21 mouse cellular contexts compared by ENCODE assay signal in genomic region chr3:68696495-68697200, GRCm38 (mm10). TPM values are rescaled to one million over a fixed set of nuclear protein-coding genes. Genes with fewer than 3 reads are reported as not detected.
A peak's percentile ranks its signal among the peaks of the same experiment; 100 is the strongest.
DNase-seq lines count a peak whose midpoint lies in the region; ATAC-seq and TF ChIP-seq lines count a peak whose summit lies in the region.
"Had no signal": no experiment of that assay in that cellular context is flagged by ENCODE, and none has a peak within 500 bp of the region (broad histone marks: within the 10 kb centered on the region; RNA-seq: fewer than 3 reads in every experiment).

No protein-coding gene starts in this region.

- H3K36me3 ChIP-seq in heart, embryonic 10.5 days, result no peaks in the 10 kb centered on the region
- no peaks in the 10 kb centered on the region for H3K36me3 ChIP-seq in heart, embryonic 11.5 days (ENCODE audit: control insufficient read depth, insufficient read depth, low read length)
- peaks cover 56% of the 10 kb centered on the region for H3K36me3 ChIP-seq in megakaryocyte, embryonic 14.5 days (replicated peaks; ENCODE audit: low read length)
- H3K36me3 ChIP-seq in stomach, postnatal 0 days (ENCODE audit: control insufficient read depth, insufficient read depth, low read length), result no peaks in the 10 kb centered on the region
- H3K36me3 ChIP-seq: embryonic facial prominence, embryonic 10.5 days; embryonic facial prominence, embryonic 12.5 days; forebrain, embryonic 15.5 days had no signal

- no peak overlapping the region for H3K27ac ChIP-seq in heart, embryonic 10.5 days
- H3K27ac ChIP-seq in heart, embryonic 11.5 days (ENCODE audit: low read depth, low read length), result no peak overlapping the region
- 0 out of 2 replicates have a peak overlapping the region, but pooled peaks have one; percentile 1 for H3K27ac ChIP-seq in layer of hippocampus, adult 2 months
- H3K27ac ChIP-seq in stomach, postnatal 0 days (replicated peaks), result no peak overlapping the region
- H3K27ac ChIP-seq: embryonic facial prominence, embryonic 10.5 days; embryonic facial prominence, embryonic 12.5 days; forebrain, embryonic 13.5 days; forebrain, embryonic 15.5 days had no signal

- H3K9me3 ChIP-seq in heart, embryonic 10.5 days, result no peaks in the 10 kb centered on the region
- H3K9me3 ChIP-seq in heart, embryonic 11.5 days (replicated peaks; ENCODE audit: control insufficient read depth, low read length), result no peaks in the 10 kb centered on the region
- H3K9me3 ChIP-seq in megakaryocyte, embryonic 14.5 days, result no peaks in the 10 kb centered on the region
- H3K9me3 ChIP-seq in stomach, postnatal 0 days (ENCODE audit: control insufficient read depth, low read length), result no peaks in the 10 kb centered on the region
- H3K9me3 ChIP-seq: embryonic facial prominence, embryonic 10.5 days; embryonic facial prominence, embryonic 12.5 days; forebrain, embryonic 13.5 days; forebrain, embryonic 15.5 days had no signal

- no peaks in the 10 kb centered on the region for H3K27me3 ChIP-seq in heart, embryonic 10.5 days (ENCODE audit: insufficient read depth, poor library complexity, severe bottlenecking)
- no peaks in the 10 kb centered on the region for H3K27me3 ChIP-seq in heart, embryonic 11.5 days (ENCODE audit: control insufficient read depth, insufficient read depth, low read length)
- no peaks in the 10 kb centered on the region for H3K27me3 ChIP-seq in megakaryocyte, embryonic 14.5 days (replicated peaks)
- H3K27me3 ChIP-seq in stomach, postnatal 0 days (ENCODE audit: control insufficient read depth, insufficient read depth, low read length), result no peaks in the 10 kb centered on the region
- H3K27me3 ChIP-seq: embryonic facial prominence, embryonic 12.5 days; forebrain, embryonic 13.5 days; forebrain, embryonic 15.5 days had no signal

- H3K4me2 ChIP-seq in heart, embryonic 11.5 days, result no peak overlapping the region
- no peak overlapping the region for H3K4me2 ChIP-seq in stomach, postnatal 0 days (replicated peaks; ENCODE audit: low read depth)
- H3K4me2 ChIP-seq: embryonic facial prominence, embryonic 12.5 days; forebrain, embryonic 13.5 days; forebrain, embryonic 15.5 days had no signal

- ATAC-seq in heart, embryonic 11.5 days (replicated peaks; ENCODE audit: insufficient number of reproducible peaks, low FRiP score, low TSS enrichment), result no peak
- no peak for ATAC-seq in megakaryocyte, adult 5-6 weeks (ENCODE audit: poor library complexity, severe bottlenecking)
- ATAC-seq in stomach, postnatal 0 days (ENCODE audit: low FRiP score, low TSS enrichment), result no peak
- ATAC-seq: forebrain, embryonic 13.5 days; forebrain, embryonic 15.5 days had no signal

- 85% methylated on average over 3 of the region's 3 CpGs for WGBS in heart, embryonic 10.5 days
- WGBS in heart, embryonic 11.5 days (ENCODE audit: insufficient replicate concordance), result 84% methylated on average over 3 of the region's 3 CpGs
- WGBS in stomach, postnatal 0 days, result 79% methylated on average over 3 of the region's 3 CpGs

- no peak for TF ChIP-seq EP300 in stomach, postnatal 0 days (optimal IDR thresholded peaks at IDR 0.05)

- no peak overlapping the region for H3K4me3 ChIP-seq in heart, embryonic 10.5 days
- H3K4me3 ChIP-seq in heart, embryonic 11.5 days (ENCODE audit: low read depth, low read length), result no peak overlapping the region
- H3K4me3 ChIP-seq in layer of hippocampus, adult 2 months, result no peak overlapping the region
- H3K4me3 ChIP-seq in megakaryocyte, embryonic 14.5 days (replicated peaks), result peak overlapping the region; percentile 90
- no peak overlapping the region for H3K4me3 ChIP-seq in stomach, postnatal 0 days (ENCODE audit: low read depth, low read length)
- H3K4me3 ChIP-seq: embryonic facial prominence, embryonic 10.5 days; embryonic facial prominence, embryonic 12.5 days; forebrain, embryonic 13.5 days; forebrain, embryonic 15.5 days had no signal

- peaks cover 22% of the 10 kb centered on the region for H3K4me1 ChIP-seq in heart, embryonic 10.5 days
- H3K4me1 ChIP-seq in heart, embryonic 11.5 days (ENCODE audit: control insufficient read depth, insufficient read depth, low read length), result 0 out of 2 replicates have a peak, but pooled peaks cover 2% of the 10 kb centered on the region
- peaks cover 91% of the 10 kb centered on the region for H3K4me1 ChIP-seq in megakaryocyte, embryonic 14.5 days
- no peaks in the 10 kb centered on the region for H3K4me1 ChIP-seq in stomach, postnatal 0 days (replicated peaks; ENCODE audit: control insufficient read depth, insufficient read depth)

- H3K9ac ChIP-seq in heart, embryonic 11.5 days (ENCODE audit: low read depth, low read length), result no peak overlapping the region
- H3K9ac ChIP-seq in stomach, postnatal 0 days (ENCODE audit: low read length), result no peak overlapping the region
- H3K9ac ChIP-seq: embryonic facial prominence, embryonic 12.5 days; forebrain, embryonic 13.5 days; forebrain, embryonic 15.5 days had no signal

- peak; percentile 60 for DNase-seq in heart, embryonic 10.5 days (ENCODE audit: low spot score)
- DNase-seq in layer of hippocampus, adult 2 months (ENCODE audit: low spot score in 2 of 2), result no peak
- no peak for DNase-seq in layer of hippocampus, postnatal 36 days
- DNase-seq in stomach, postnatal 0 days (ENCODE audit: low spot score), result no peak
- DNase-seq: adrenal gland, adult 2 months; adrenal gland, postnatal 10 days; adrenal gland, postnatal 25 days; cerebellum, adult 11-12 months; cerebellum, adult 2 months; cerebellum, adult 9-10 months; cerebellum, postnatal 10 days; cerebellum, postnatal 25 days had no signal

- no peak for TF ChIP-seq CTCF in layer of hippocampus, adult 2 months (conservative IDR thresholded peaks at IDR 0.05)
- no peak for TF ChIP-seq CTCF in stomach, postnatal 0 days (IDR thresholded peaks at IDR 0.05; ENCODE audit: low read depth)

RNA-seq across cellular contexts. Expression of gene Il12a, which starts 6.2 kb away (rescaled TPM):
- 0.35 and 0.41 TPM in 2 replicates for polyA plus RNA-seq in heart, embryonic 10.5 days (2016; fragmentation: Nextera tagmentation; extraction: Ambion mirVana)
- polyA plus RNA-seq in heart, embryonic 11.5 days (2014; fragmentation: Nextera tagmentation; extraction: Ambion mirVana), result 0.53 TPM in 1 of 2 replicates, not detected in the other
- 1 to 10 TPM; 1.0 to 1.3 TPM for total RNA-seq in layer of hippocampus, adult 2 months (2021)
- under 1 TPM; 0.40 to 0.55 TPM for total RNA-seq in layer of hippocampus, postnatal 36 days (2021)
- 10.1 and 12.0 TPM in 2 replicates for polyA plus RNA-seq in megakaryocyte, embryonic 14.5 days (2012; ENCODE audit: insufficient read depth, low replicate concordance)
- 1.1 and 1.9 TPM in 2 replicates for total RNA-seq in megakaryocyte, adult 5-6 weeks (2015)
- 3.1 and 7.6 TPM in 2 replicates for total RNA-seq in megakaryocyte, adult 5-6 weeks (2017)
- 0.10 TPM in 1 of 2 replicates, not detected in the other for polyA plus RNA-seq in stomach, postnatal 0 days (2015; fragmentation: Nextera tagmentation; extraction: Ambion mirVana)
- total RNA-seq: ES-E14, MEL had no signal
- polyA plus RNA-seq: adrenal gland, adult 2 months; embryonic facial prominence, embryonic 10.5 days had no signal
